Mouse (Mus musculus) cerebellum, adult 2 months (tissue): ENCODE data around the gene Sync. TPM values are rescaled to one million over a fixed set of nuclear protein-coding genes. Genes with fewer than 3 reads are reported as not detected.

Experiments
- DNase-seq, 2 experiments: peaks; one replicate each; pipeline ENCODE4 v3.0.0; 2021
- H3K27ac ChIP-seq: fragments of 200-500 bp; 2 replicates; pipeline ENCODE4 v1.5.1; 2012; ENCODE audit warnings: low read length, control low read depth, inconsistent platforms; ENCODE audit not compliant: insufficient read depth
- H3K27me3 ChIP-seq: fragments of 200-500 bp; 2 replicates; pipeline ENCODE4 v1.6.1; 2012; ENCODE audit warnings: inconsistent platforms, mild to moderate bottlenecking, low read length, moderate library complexity; ENCODE audit not compliant: control insufficient read depth, insufficient read depth
- H3K4me1 ChIP-seq: fragments of 200-500 bp; 2 replicates; pipeline ENCODE4 v1.6.1; 2011; ENCODE audit warnings: low read length; ENCODE audit not compliant: control insufficient read depth, insufficient read depth
- H3K4me3 ChIP-seq: fragments of 200-500 bp; replicated peaks from 2 replicates; pipeline ENCODE3; 2011; ENCODE audit warnings: mild to moderate bottlenecking, low read depth, low read length, control low read depth; ENCODE audit not compliant: insufficient read depth
- CTCF ChIP-seq: fragments of 200-500 bp; IDR thresholded peaks from 2 replicates; pipeline ENCODE4 v1.5.1; 2011; ENCODE audit warnings: low read depth, mild to moderate bottlenecking, control low read depth, low read length, moderate library complexity, borderline replicate concordance; ENCODE audit not compliant: insufficient read depth
- POLR2A ChIP-seq: fragments of 200-500 bp; IDR thresholded peaks from 2 replicates; pipeline ENCODE4 v1.6.1; 2011; ENCODE audit warnings: low read length, control low read depth, borderline replicate concordance; ENCODE audit not compliant: insufficient read depth
- WGBS: fragments of 180-500 bp; shearing (Covaris S2); methylation state at CpG from one replicate; pipeline ENCODE4 v1.1.7; 2018; 5-methylcytosine and 5-hydroxymethylcytosine counted together
- polyA plus RNA-seq: library from polyadenylated mRNA; depleted of rRNA; stranded (reverse); fragments of >200 nt; gene quantifications from 2 replicates; pipeline ENCODE4 v1.2.3, GENCODE M21; 2012; rRNA removed

Sync gene
- polyA plus RNA-seq, 1 experiment: 1.4 TPM

DNA sequence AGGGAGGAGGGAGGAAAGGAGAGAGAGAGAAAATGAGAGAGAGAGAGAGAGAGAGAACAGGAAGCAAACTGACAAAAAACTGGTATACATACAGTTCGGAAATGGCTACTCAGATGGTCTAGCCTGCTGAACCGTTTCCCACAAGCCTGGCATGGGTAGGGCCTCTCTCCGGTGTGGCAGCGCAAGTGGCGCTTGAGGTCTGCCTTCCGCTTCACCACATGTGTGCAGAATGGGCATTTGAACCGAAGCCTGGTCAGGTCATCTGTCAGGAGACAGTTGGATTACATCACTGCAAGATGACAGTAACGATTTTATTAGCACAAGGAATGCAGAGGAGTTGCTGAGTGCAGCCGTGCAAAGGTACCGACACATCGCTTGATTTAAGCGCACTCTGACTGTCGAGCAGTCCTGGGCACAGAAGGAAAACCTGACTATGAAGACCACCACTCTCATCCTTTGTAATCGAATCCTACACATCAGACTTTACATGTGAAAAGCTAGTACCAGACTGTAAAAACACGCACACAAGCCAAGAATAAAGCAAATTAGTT is 70.3 kb downstream of the Sync start:
- Histone ChIP-seq H3K27me3 (no peaks in the 10 kb centered on the region), H3K4me3 (no peak overlapping the region), H3K4me1 (no peaks in the 10 kb centered on the region), H3K27ac (no peak overlapping the region)
- no peak for DNase-seq
- 74% methylated on average over 15 of the region's 15 CpGs for WGBS
- TF ChIP-seq POLR2A (no peak), CTCF (no peak)

Other genes starting within 250 kb of the Sync start
- 137 and 154 TPM in 2 replicates for gene Rnf19b, start 229.3 kb upstream of the Sync start, polyA plus RNA-seq
- 0.16 TPM in 2 replicates for gene Tmem54, start 182.1 kb upstream of the Sync start, polyA plus RNA-seq
- gene Hpca, start 165.6 kb upstream of the Sync start, polyA plus RNA-seq: 148 and 176 TPM in 2 replicates
- 192 TPM in 2 replicates for gene Fndc5, start 150.6 kb upstream of the Sync start, polyA plus RNA-seq
- 28.5 and 31.3 TPM in 2 replicates for gene S100pbp, start 97.9 kb upstream of the Sync start, polyA plus RNA-seq
- 104 and 107 TPM in 2 replicates for gene Yars, start 97.9 kb upstream of the Sync start, polyA plus RNA-seq
- gene C77080, start 26.2 kb upstream of the Sync start, polyA plus RNA-seq: 15.6 and 18.5 TPM in 2 replicates
- gene Rbbp4, start 47.8 kb downstream of the Sync start, polyA plus RNA-seq: 70.9 and 73.7 TPM in 2 replicates
- gene Zbtb8os, start 48.1 kb downstream of the Sync start, polyA plus RNA-seq: 31.2 and 35.3 TPM in 2 replicates
- gene Zbtb8a, start 90.5 kb downstream of the Sync start, polyA plus RNA-seq: 10.6 and 12.9 TPM in 2 replicates
- 2.1 and 2.2 TPM in 2 replicates for gene Zbtb8b, start 153.2 kb downstream of the Sync start, polyA plus RNA-seq
- gene Bsdc1, start 174.0 kb downstream of the Sync start, polyA plus RNA-seq: 33.9 and 37.3 TPM in 2 replicates
- 0.16 TPM in 2 replicates for gene Tssk3, start 203.4 kb downstream of the Sync start, polyA plus RNA-seq
- gene Fam229a, start 203.6 kb downstream of the Sync start, polyA plus RNA-seq: 0.67 and 0.92 TPM in 2 replicates
- 68.0 and 70.0 TPM in 2 replicates for gene Marcksl1, start 226.0 kb downstream of the Sync start, polyA plus RNA-seq